Mouse (Mus musculus): ENCODE measurements around the gene Cmpk2.
"Not testable (repeated sequence)": the region's sequence is repeated elsewhere in the genome, so short reads cannot be mapped to it uniquely, and the experiment has no call there.

GRCm38 (mm10) chr12:26428771-26429170, 40.2 kb upstream of the Cmpk2 start:
- TF ChIP-seq CTCF, POLR2A (IDR thresholded peaks at IDR 0.05; ENCODE audit: extremely low read depth, insufficient read depth, low read length): not testable (repeated sequence)
